Mouse (Mus musculus) erythroblast, embryonic 14.5 days (primary cell): ENCODE measurements around the gene Meis3.

Experiments used
- GATA1 ChIP-seq: IDR thresholded peaks from 2 replicates; pipeline ENCODE4 v1.6.1; 2012; ENCODE audit warnings: low read length, inconsistent platforms, mixed read lengths
- TAL1 ChIP-seq: IDR thresholded peaks from 3 replicates; pipeline ENCODE4 v1.6.1; 2012; ENCODE audit warnings: low read length, inconsistent platforms, mixed read lengths

DNA sequence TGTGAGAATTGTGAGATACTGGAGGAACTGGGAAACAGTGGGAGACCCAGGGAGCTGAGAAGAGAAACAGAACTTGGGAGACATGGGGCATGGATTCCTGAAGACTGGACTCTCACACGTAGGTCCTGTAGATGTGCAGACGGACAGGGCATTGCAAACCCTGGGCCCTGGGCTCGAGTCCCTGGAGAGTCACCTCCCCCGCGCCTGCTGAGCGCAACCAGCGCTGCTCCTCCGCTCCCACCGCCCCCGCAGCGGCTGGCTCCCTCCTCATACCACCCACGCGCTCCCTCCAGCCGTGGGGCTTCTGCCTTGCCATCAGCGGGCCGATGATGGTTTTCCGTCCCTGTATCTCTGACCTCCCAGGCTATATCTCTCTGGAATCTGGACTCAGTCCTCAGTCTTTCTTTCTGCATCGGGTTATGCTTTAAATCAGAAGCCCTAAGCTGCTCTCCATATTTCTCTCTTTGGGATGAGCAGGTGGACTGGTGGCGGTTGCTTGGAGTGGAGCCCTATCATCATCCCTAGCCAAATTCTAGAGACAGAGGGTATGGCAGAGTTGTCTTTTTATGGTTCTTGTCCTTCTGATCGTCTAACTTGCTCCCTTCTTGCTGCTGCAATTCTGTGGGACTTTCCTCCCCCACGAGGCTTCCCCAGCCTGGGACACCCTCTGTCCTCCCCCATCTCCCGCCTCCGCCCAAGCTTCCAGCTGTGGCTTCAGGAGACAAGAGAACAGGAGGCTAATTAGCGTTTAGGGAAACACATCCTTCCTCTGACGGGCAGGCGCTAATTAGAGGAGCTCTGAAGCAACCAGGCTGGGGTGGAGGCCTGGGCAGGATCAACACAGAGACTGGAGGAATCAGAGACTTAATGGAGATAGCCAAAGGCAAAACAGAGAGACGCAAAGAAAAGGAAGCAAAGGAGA is 28.1 kb upstream of the Meis3 start:
- TF ChIP-seq GATA1 (no peak), TAL1 (no peak)
